Mouse (Mus musculus) duodenum, adult 2 months (tissue): ENCODE results near the gene Olfr765. TPM values are rescaled to one million over a fixed set of nuclear protein-coding genes. Genes with fewer than 3 reads are reported as not detected.

Experiments
- polyA plus RNA-seq: library from polyadenylated mRNA; depleted of rRNA; stranded (reverse); fragments of >200 nt; gene quantifications from 2 replicates; pipeline ENCODE4 v1.2.3, GENCODE M21; 2012; ENCODE audit warnings: low replicate concordance; rRNA removed

Gene Olfr765
- polyA plus RNA-seq = not detected in 2 replicates

GRCm38 (mm10) chr10:129049898-129050297 is at the start of gene Olfr765:
Gene Olfr765 (minus strand): TSS chr10:129049998.

GRCm38 (mm10) chr10:129099275-129099674 is 49.5 kb upstream of the Olfr765 start, which contains the start of gene Olfr768:
Gene Olfr768 (minus strand): TSS chr10:129099375.

GRCm38 (mm10) chr10:129082810-129083209 is 33.0 kb upstream of the Olfr765 start, which contains the start of gene Olfr767:
Gene Olfr767 (minus strand): TSS chr10:129082910.

DNA sequence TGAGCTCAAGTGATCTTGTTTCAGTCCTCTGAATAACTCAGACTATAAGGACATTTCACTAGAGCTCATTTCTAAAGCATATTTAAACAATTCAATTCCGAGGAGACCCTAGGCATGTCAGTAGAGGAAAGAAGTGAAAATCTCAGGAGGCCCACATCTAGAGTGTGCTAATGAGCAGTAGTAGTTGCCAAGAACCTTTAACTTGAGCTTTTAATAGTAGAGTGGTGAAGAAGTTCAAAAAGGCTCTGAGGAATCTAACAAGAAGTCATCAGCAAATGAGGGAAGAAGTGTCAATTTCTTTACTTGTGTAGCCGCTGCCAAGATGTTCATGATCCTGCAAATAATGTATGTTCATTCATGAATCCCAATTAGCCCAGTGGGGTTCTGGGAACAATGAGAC is 19.1 kb upstream of the Olfr765 start, which contains the start of gene Olfr766-ps1:
Gene Olfr766-ps1, minus strand, starts transcription at position 101 of the 400 bp plus-strand sequence.

DNA sequence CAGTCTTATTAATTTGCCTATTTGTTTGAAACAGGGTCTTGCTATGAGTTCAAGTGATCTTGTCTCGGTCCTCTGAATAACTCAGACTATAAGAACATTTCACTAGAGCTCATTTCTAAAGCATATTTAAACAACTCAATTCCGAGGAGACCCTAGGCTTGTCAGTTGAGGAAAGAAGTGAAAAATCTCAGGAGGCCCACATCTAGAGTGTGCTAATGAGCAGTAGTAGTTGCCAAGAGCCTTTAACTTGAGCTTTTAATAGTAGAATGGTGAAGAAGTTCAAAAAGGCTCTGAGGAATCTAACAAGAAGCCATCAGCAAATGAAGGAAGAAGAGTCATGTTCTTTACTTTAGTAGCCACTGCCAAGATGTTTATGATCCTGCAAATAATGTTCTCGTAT is 10.0 kb downstream of the Olfr765 start, which contains the start of gene Olfr764-ps1:
Gene Olfr764-ps1, minus strand, starts transcription at position 101 of the 400 bp plus-strand sequence.

GRCm38 (mm10) chr10:129010288-129010841 is 39.4 kb downstream of the Olfr765 start, which contains the start of gene Olfr763:
Gene Olfr763 (plus strand): TSS chr10:129010791.

Other genes starting within 250 kb of the Olfr765 start
- gene Dnajc14, start 245.9 kb downstream of the Olfr765 start, polyA plus RNA-seq = 7.2 and 12.6 TPM in 2 replicates
- gene Tmem198b, start 245.6 kb downstream of the Olfr765 start, polyA plus RNA-seq = 7.6 and 10.1 TPM in 2 replicates
- 0.52 and 0.97 TPM in 2 replicates for gene Sarnp, start 232.7 kb downstream of the Olfr765 start, polyA plus RNA-seq
- gene Ormdl2, start 228.4 kb downstream of the Olfr765 start, polyA plus RNA-seq = 47.6 and 49.5 TPM in 2 replicates
- gene Gdf11, start 158.3 kb downstream of the Olfr765 start, polyA plus RNA-seq = 0.36 and 0.58 TPM in 2 replicates
- 52.9 and 71.0 TPM in 2 replicates for gene Cd63, start 149.0 kb downstream of the Olfr765 start, polyA plus RNA-seq
- gene Rdh5, start 127.1 kb downstream of the Olfr765 start, polyA plus RNA-seq = 32.9 and 39.5 TPM in 2 replicates
- gene Bloc1s1, start 126.0 kb downstream of the Olfr765 start, polyA plus RNA-seq = 74.1 and 80.1 TPM in 2 replicates
- gene Itga7, start 116.2 kb downstream of the Olfr765 start, polyA plus RNA-seq = 10.0 and 17.7 TPM in 2 replicates
- 35.7 and 44.8 TPM in 2 replicates for gene Mettl7b, start 89.0 kb downstream of the Olfr765 start, polyA plus RNA-seq
- not detected in 2 replicates for gene Olfr9, start 60.6 kb downstream of the Olfr765 start, polyA plus RNA-seq
- 0.04 TPM in 1 of 2 replicates, not detected in the other for gene Olfr763, start 39.2 kb downstream of the Olfr765 start, polyA plus RNA-seq
- gene Olfr764-ps1, start 10.1 kb downstream of the Olfr765 start, polyA plus RNA-seq = not detected in 2 replicates
- gene Olfr766-ps1, start 19.0 kb upstream of the Olfr765 start, polyA plus RNA-seq = not detected in 2 replicates
- not detected in 2 replicates for gene Olfr767, start 32.9 kb upstream of the Olfr765 start, polyA plus RNA-seq
- gene Olfr768, start 49.4 kb upstream of the Olfr765 start, polyA plus RNA-seq = not detected in 2 replicates
- gene Olfr769, start 67.9 kb upstream of the Olfr765 start, polyA plus RNA-seq = not detected in 2 replicates
- not detected in 2 replicates for gene Olfr770, start 89.0 kb upstream of the Olfr765 start, polyA plus RNA-seq
- not detected in 2 replicates for gene Olfr771, start 114.8 kb upstream of the Olfr765 start, polyA plus RNA-seq
- gene Olfr772, start 127.9 kb upstream of the Olfr765 start, polyA plus RNA-seq = not detected in 2 replicates
- gene Olfr773, start 137.4 kb upstream of the Olfr765 start, polyA plus RNA-seq = not detected in 2 replicates
- not detected in 2 replicates for gene Olfr774, start 186.2 kb upstream of the Olfr765 start, polyA plus RNA-seq
- not detected in 2 replicates for gene Olfr775, start 198.4 kb upstream of the Olfr765 start, polyA plus RNA-seq
- not detected in 2 replicates for gene Olfr776, start 209.1 kb upstream of the Olfr765 start, polyA plus RNA-seq
- not detected in 2 replicates for gene Olfr777, start 221.5 kb upstream of the Olfr765 start, polyA plus RNA-seq